Mouse (Mus musculus) kidney, adult 8-10 months (tissue): ENCODE results near the gene Gm21761.
"Not testable (repeated sequence)": the region's sequence is repeated elsewhere in the genome, so short reads cannot be mapped to it uniquely, and the experiment has no call there.

ENCODE experiments used
- DNase-seq, 2 experiments: peaks; one replicate each; pipeline ENCODE4 v3.0.0; 2022

Gm21761 gene

GRCm38 (mm10) chr13:119929172-119929571 is at the start of gene Gm21761:
Gm21761 (minus strand) TSS chr13:119929272.
- not testable (repeated sequence) for DNase-seq

- not testable (repeated sequence) for DNase-seq
Measured at GRCm38 (mm10) chr13:119969163-119969562, 40.1 kb upstream of the Gm21761 start.

- DNase-seq: not testable (repeated sequence)
Measured at GRCm38 (mm10) chr13:119968193-119968592, 39.1 kb upstream of the Gm21761 start.

GRCm38 (mm10) chr13:119965968-119966367 is 36.9 kb upstream of the Gm21761 start:
- peak; percentile 5 to 27 for DNase-seq

GRCm38 (mm10) chr13:119965302-119965952 is 36.4 kb upstream of the Gm21761 start:
- peak in 1 of 2 experiments; percentile 0 for DNase-seq

- not testable (repeated sequence) for DNase-seq
Measured at GRCm38 (mm10) chr13:119962856-119963255, 33.8 kb upstream of the Gm21761 start.

GRCm38 (mm10) chr13:119955567-119955966 is 26.5 kb upstream of the Gm21761 start:
- DNase-seq: not testable (repeated sequence)

GRCm38 (mm10) chr13:119955089-119955488 is 26.0 kb upstream of the Gm21761 start:
- DNase-seq: not testable (repeated sequence)

GRCm38 (mm10) chr13:119950706-119951105 is 21.6 kb upstream of the Gm21761 start, which contains the start of gene B020031M17Rik:
B020031M17Rik (minus strand) TSS chr13:119950806.
- DNase-seq: not testable (repeated sequence)

- DNase-seq: not testable (repeated sequence)
Measured at GRCm38 (mm10) chr13:119924597-119925340, 4.3 kb downstream of the Gm21761 start.

- not testable (repeated sequence) for DNase-seq
Measured at GRCm38 (mm10) chr13:119916966-119917722, 11.9 kb downstream of the Gm21761 start.

GRCm38 (mm10) chr13:119916449-119916848 is 12.6 kb downstream of the Gm21761 start:
- DNase-seq: not testable (repeated sequence)

- DNase-seq: not testable (repeated sequence)
Measured at GRCm38 (mm10) chr13:119898549-119898948, 30.5 kb downstream of the Gm21761 start.

- DNase-seq: not testable (repeated sequence)
Measured at GRCm38 (mm10) chr13:119894685-119895084, 34.4 kb downstream of the Gm21761 start, which contains the start of gene Tcstv1. Tcstv1 (minus strand) TSS chr13:119894785.

GRCm38 (mm10) chr13:119886896-119887295 is 42.2 kb downstream of the Gm21761 start:
- DNase-seq: peak; percentile 19 to 61

GRCm38 (mm10) chr13:119864395-119864999 is 64.6 kb downstream of the Gm21761 start:
- not testable (repeated sequence) for DNase-seq

GRCm38 (mm10) chr13:119862399-119862798 is 66.7 kb downstream of the Gm21761 start:
- not testable (repeated sequence) for DNase-seq
